Mouse (Mus musculus): ENCODE results near the gene Ak8.

GRCm38 (mm10) chr2:28676005-28676404 lies 24.0 kb upstream of the Ak8 start:
- TF ChIP-seq CTCF (IDR thresholded peaks at IDR 0.05; ENCODE audit: low read depth) (no peak), EP300 (IDR thresholded peaks at IDR 0.05; ENCODE audit: low read depth) (no peak)
